In genomic region chr2:68270836-68271235, GRCm38 (mm10) we compare ENCODE assay signal across 15 mouse cellular contexts.
"Had no signal": no experiment of that assay in that cellular context is flagged by ENCODE, and none has a peak within 500 bp of the region (broad histone marks: within the 10 kb centered on the region; RNA-seq: fewer than 3 reads in every experiment).

No protein-coding gene starts in this region.

- H3K9me3 ChIP-seq: neural tube, embryonic 15.5 days; stomach, embryonic 15.5 days had no signal

- H3K27ac ChIP-seq: neural tube, embryonic 15.5 days; stomach, embryonic 15.5 days; stomach, postnatal 0 days had no signal

- H3K36me3 ChIP-seq: neural tube, embryonic 15.5 days had no signal

- H3K27me3 ChIP-seq: neural tube, embryonic 15.5 days; stomach, embryonic 15.5 days had no signal

- H3K4me3 ChIP-seq: neural tube, embryonic 15.5 days; stomach, embryonic 15.5 days had no signal

- H3K4me2 ChIP-seq: neural tube, embryonic 15.5 days; stomach, embryonic 15.5 days had no signal

- H3K9ac ChIP-seq: neural tube, embryonic 15.5 days; stomach, embryonic 15.5 days had no signal

- H3K4me1 ChIP-seq: neural tube, embryonic 15.5 days; stomach, embryonic 15.5 days had no signal

- DNase-seq: retina, postnatal 1 day; right cerebral cortex, adult 18-20 months; right cerebral cortex, postnatal 14 days; right cerebral cortex, postnatal 25 days; right cerebral cortex, postnatal 4 days; spleen, adult 18-20 months; thymus, adult 18-20 months; thymus, adult 2 months; thymus, postnatal 14 days; thymus, postnatal 25 days; thymus, postnatal 36 days; thymus, postnatal 4 days had no signal
